Mouse (Mus musculus) adrenal gland, adult 18-20 months (tissue): ENCODE measurements around the gene Rarg. TPM values are rescaled to one million over a fixed set of nuclear protein-coding genes. Genes with fewer than 3 reads are reported as not detected.
"Not testable (repeated sequence)": the region's sequence is repeated elsewhere in the genome, so short reads cannot be mapped to it uniquely, and the experiment has no call there.

Experiments
- DNase-seq, 2 experiments: peaks; one replicate each; pipeline ENCODE4 v3.0.0; 2021 to 2022; ENCODE audit warnings: low spot score in 2 of 2
- total RNA-seq, 2 experiments: library from RNA; stranded (reverse); gene quantifications; 1 replicate in 1 of 2; 2 replicates in 1 of 2; pipeline ENCODE4 v1.2.3; 2021

Rarg gene
- total RNA-seq, 2 experiments from 2014 or later = 21.7 to 27.2 TPM

DNA sequence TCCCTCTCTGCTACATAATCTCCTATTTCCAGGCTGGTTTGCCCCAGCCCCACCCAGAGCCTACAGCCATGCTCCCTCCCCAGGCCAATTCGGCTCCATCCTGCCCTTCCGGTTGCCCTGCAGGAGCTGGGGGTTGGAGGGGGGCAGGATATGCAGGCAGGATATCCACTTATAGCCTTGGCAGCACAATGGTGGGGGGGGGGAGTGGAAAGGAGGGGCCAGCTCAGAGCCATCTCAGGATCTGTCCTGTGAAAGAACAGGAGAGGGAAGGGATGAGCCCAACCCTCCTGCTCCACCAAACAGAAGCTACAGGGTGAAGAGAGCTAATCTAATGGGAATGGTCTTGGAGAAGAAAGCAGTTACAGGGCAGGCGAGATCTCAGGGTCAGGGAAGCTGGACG is 16.7 kb downstream of the Rarg start:
- no peak for DNase-seq

DNA sequence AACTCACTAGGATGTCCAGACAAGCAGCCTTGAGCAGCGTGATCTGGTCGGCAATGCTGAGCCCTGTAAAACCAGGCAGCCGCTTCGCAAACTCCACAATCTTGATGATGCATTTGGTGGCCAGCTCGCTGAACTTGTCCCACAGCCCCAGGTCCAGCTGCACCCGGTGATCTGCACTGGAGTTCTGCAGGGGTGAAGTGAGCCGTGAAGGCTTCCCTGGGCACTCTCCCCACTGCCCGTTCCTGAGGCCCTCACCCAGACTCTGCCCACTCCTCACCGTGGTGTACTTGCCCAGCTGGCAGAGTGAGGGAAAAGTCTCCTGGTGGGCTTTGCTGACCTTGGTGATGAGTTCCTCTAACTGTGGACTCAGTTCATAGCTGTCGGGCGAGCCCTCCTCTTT is 17.5 kb downstream of the Rarg start:
- no peak for DNase-seq

DNA sequence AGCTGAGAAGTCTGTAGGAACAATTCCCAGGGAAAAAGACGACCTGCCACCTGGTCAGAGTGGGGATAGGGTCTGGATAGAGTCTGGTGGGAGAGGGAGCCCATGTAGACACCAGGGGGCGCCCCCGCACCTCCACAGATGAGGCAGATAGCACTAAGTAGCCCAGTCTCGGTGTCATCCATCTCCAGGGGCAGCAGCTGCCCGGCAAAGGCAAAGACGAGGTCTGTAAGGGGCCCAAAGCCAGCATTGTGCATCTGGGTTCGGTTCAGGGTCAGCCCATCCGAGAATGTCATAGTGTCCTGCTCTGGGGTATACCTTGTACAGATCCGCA is 18.1 kb downstream of the Rarg start:
- DNase-seq = peak; percentile 83 to 88

DNA sequence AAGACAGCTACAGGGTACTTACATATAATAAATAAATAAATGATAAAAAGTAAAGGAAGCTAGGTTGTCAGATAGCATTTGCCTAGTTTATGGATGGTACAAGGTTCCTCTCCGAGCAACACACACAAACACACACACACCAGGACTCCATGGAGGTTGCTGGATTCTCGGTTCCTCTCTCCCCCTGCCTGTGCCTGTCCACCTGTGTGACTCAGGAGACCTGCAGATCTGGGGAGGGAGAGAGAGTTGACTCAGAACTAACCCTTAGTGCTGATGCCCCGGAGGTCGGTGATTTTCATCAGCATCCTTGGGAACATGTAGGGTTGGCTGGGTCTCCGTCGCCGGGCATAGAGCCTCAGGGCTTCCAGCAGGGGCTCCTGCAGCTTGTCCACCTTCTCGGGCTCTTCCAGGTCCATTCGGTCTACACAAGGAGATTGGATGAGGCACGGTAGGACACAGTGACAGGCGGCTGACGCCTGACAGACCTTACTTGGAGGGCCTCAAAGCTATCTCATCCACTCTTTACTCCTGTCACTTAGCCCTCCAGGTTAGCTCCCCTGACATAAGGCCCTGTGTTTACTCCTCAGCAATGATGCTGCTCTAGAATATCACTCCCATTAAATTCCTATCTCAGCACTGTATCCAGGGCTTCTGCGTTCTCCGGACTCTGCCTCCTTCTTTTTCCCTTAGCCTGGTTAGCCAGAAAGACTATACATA is 18.6 kb downstream of the Rarg start:
- no peak for DNase-seq

DNA sequence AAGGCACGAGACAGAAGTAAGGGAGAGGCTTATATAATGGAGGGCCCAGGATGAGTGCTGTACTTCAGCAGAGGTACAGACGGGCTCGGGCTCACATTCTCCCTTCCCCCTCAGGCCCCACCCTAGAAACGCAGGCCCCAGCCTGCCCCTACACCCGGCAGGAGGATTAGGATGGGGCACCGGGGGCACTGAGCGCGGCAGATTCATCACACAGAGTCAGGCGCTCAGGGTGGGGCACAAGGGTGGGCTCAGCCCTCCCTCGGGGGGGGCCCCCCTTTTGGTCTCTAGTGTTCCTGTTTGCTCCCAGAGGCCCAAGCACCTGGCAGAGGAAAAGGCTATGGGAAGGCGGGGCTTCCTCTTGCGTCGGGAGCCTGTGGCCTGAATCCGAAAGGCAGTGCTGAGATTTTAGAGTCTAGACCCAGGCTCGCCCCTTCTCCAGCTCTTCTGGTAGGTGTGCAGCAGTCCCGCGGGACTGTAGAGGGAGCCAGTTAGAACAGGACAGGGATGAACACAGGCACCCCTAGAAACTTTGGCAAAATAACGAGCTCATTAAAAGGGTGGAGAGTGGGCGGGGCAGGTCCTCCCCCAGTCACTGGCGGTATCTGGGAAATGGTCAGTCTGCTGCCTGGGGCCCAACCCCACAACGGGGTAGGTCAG is 21.8 kb downstream of the Rarg start:
- DNase-seq = no peak

GRCm38 (mm10) chr15:102233896-102234295 is 23.4 kb downstream of the Rarg start:
- DNase-seq = no peak

- no peak for DNase-seq
These were observed 24.6 kb downstream of the Rarg start for GRCm38 (mm10) chr15:102232764-102233163.

DNA sequence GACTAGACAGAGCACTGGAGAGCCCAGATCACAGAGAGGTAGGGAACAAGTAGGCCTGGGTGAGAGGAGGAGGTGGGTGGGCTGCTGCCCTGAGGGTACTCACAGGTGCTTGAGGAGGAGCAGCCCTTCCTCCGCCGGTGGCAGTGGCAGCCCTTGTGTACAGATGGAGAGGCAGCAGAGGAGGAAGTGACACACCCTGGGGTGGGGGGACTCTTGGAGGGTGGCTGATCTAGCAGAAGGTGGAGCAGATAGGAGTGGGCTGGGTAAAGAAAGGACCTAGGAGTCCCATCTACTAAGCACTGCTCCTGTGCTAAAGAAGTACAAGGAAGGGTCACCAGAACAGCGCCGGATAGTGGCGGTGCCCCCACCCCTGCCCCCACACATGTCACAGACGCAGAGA is 25.6 kb downstream of the Rarg start, which contains the start of gene Itgb7:
TSS of gene Itgb7 (minus strand) at position 197 of the 400 bp plus-strand sequence.
- DNase-seq = no peak

- DNase-seq = no peak
These were observed 26.7 kb downstream of the Rarg start for GRCm38 (mm10) chr15:102230408-102231321.

GRCm38 (mm10) chr15:102225619-102226018 is 31.7 kb downstream of the Rarg start:
- not testable (repeated sequence) for DNase-seq

- peak in 1 of 2 experiments; percentile 22 for DNase-seq
These were observed 32.2 kb downstream of the Rarg start for GRCm38 (mm10) chr15:102224992-102225617.

GRCm38 (mm10) chr15:102224186-102224991 is 32.9 kb downstream of the Rarg start:
- peak; percentile 77 to 89 for DNase-seq

DNA sequence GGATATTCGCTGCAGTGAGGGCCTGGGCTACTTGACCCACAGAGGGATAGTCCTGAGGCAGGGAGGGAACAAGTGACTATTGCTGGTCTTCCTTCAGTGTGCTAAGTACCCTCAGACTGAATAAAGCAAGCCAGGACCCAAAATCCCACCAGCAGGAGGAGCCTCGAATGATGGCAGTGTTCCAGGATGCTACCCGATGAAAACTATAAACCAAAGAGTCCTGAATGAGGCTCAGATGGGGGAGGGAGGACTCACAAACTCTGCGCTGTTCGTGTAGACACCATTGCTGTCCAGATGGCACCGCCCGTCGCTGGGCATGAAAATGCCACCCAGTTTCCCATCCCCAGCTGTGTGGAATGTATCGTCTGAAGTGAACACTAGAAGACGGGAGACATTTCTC is 34.9 kb downstream of the Rarg start:
- no peak for DNase-seq

DNA sequence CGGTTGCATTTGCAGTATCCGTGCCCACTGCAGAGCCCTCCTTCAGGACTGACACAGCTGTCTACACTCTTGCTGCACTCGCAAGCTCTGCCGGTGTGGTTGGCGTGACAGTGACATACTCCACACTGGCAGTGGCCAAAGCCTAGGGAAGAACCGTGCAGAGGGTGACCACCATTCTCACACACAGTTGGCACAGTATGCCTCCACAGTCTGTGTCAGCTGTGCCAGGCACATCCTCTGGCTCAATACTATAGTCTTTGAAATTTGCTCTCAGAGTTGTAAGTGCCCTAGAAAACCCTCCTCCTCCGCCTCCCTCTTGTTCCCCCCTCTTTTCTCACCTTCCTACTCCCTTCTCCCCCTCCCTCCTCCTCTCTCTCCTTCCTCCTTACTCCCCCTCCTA is 40.0 kb downstream of the Rarg start:
- no peak for DNase-seq

- no peak for DNase-seq
These were observed 40.7 kb downstream of the Rarg start for GRCm38 (mm10) chr15:102216459-102217228.

GRCm38 (mm10) chr15:102215624-102216023 is 41.7 kb downstream of the Rarg start:
- DNase-seq = no peak

DNA sequence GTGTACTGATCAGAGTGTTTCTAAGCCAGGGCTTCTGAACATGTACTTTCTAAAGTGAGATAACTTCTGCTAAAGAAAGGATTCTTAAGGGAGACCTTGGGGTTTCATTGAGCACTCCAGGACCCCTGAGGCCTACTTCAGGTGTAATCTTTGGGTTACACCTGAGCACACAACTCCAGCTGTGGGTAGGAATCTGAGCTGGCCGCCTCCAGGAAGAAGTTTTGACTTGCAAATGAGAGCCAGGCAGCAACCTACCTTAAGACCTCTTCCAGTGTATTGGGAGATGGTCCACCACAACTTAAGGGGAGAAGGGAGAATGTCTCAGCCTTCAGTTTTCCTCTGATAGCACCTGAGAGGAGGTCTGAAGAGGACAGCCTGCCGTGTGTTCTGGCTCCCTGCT is 43.2 kb downstream of the Rarg start:
- no peak for DNase-seq

DNA sequence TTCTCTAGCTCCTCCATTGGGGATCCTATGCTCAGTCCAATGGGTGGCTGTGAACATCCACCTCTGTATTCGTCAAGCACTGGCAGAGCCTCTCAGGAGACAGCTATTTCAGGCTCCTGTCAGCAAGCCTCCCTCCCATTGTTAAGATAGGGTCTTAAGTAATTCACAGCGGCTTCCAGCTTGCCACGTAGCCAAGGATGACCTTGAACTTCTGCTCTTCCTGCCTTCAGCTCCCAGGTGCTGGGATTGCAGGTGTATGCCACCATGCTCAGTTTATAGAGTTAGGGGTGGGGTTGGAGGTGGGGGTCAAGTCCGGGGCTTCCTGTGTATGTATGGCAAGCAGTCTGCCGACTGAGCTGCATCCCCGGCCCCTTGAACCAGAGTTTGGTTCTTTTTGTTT is 45.4 kb downstream of the Rarg start:
- DNase-seq = no peak

DNA sequence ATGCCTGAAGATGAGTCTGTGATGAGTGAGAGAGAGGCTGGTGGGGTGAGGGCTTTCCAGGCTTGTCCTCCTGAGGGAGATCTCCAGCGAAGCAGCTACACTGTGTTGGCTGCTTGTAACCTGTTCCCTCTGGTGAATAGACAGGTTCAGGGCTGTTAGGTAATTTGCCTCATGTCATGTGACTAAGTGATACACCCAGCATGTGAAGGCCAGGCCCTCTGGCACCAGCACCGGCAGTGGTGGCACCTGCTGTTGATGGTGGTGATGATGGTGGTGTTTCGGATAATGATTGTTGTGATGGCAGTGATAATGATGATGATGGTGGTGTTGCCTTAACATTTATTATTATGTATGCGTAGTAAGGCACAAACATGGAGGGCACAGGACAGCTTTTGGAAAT is 46.5 kb downstream of the Rarg start:
- DNase-seq = no peak

DNA sequence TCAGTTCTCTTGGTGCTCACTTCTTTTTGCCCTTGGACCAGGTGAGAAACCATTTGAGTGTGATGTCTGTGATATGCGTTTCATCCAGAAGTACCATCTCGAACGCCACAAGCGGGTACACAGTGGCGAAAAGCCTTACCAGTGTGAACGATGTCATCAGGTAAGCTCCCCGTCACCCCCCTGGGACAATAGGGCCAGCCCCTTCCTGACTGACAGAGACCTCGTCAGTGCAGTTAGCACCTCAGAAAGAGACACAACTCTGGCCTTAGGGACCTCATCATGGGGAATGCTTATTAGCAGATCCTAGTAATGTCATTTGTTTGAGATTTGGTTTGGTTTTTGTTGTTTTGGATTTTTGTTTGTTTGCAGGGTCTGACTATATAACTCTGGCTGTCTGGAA is 48.2 kb downstream of the Rarg start:
- no peak for DNase-seq
